Mouse (Mus musculus) MEL (cell line): Measurements from ENCODE around the gene Smim24. TPM values are rescaled to one million over a fixed set of nuclear protein-coding genes. Genes with fewer than 3 reads are reported as not detected.
A peak's percentile ranks its signal among the peaks of the same experiment; 100 is the strongest.

Experiments used
- DNase-seq: peaks from one replicate; pipeline ENCODE4 v3.0.0; 2011; ENCODE audit warnings: low read depth, low spot score
- H3K27ac ChIP-seq: 2 replicates; pipeline ENCODE4 v1.5.1; 2012; ENCODE audit warnings: low read depth, mild to moderate bottlenecking, control low read depth, low read length, moderate library complexity; ENCODE audit not compliant: control insufficient read depth
- H3K27me3 ChIP-seq, 2 experiments: fragments of 150-350 bp in 1 of 2; sonication (generic) in 1 of 2; 2 replicates each; pipeline ENCODE4 v1.6.1; 2012; ENCODE audit warnings: low read length in 2 of 2, mild to moderate bottlenecking in 2 of 2, improper control_type of control experiment in 1 of 2, moderate library complexity in 1 of 2; ENCODE audit not compliant: insufficient read depth in 2 of 2, control insufficient read depth in 1 of 2
- H3K36me3 ChIP-seq, 2 experiments: 2 replicates each; pipeline ENCODE4 v1.6.1; 2012 to 2014; ENCODE audit warnings: low read length in 2 of 2, improper control_type of control experiment in 1 of 2, inconsistent platforms in 1 of 2, mild to moderate bottlenecking in 1 of 2; ENCODE audit not compliant: insufficient read depth in 2 of 2, control insufficient read depth in 1 of 2
- H3K4me1 ChIP-seq, 2 experiments: fragments of 150-350 bp in 1 of 2; sonication (generic) in 1 of 2; 2 replicates each; pipeline ENCODE4 v1.6.1; 2012; ENCODE audit warnings: low read length in 2 of 2, improper control_type of control experiment in 1 of 2, mild to moderate bottlenecking in 1 of 2; ENCODE audit not compliant: insufficient read depth in 2 of 2, control insufficient read depth in 1 of 2
- H3K4me3 ChIP-seq, 2 experiments: fragments of 150-350 bp in 1 of 2; sonication (generic) in 1 of 2; 2 replicates each; pipeline ENCODE4 v1.5.1; 2012; ENCODE audit warnings: low read depth in 2 of 2, low read length in 2 of 2, mild to moderate bottlenecking in 2 of 2, moderate library complexity in 2 of 2, control low read depth in 1 of 2, improper control_type of control experiment in 1 of 2; ENCODE audit not compliant: control insufficient read depth in 1 of 2, insufficient read depth in 1 of 2
- H3K79me2 ChIP-seq: 2 replicates; pipeline ENCODE4 v1.6.1; 2012; ENCODE audit warnings: mild to moderate bottlenecking, low read length, moderate library complexity; ENCODE audit not compliant: control insufficient read depth, poor library complexity, insufficient read depth
- H3K9ac ChIP-seq: 2 replicates; pipeline ENCODE4 v1.6.1; 2012; ENCODE audit warnings: low read depth, mild to moderate bottlenecking, control low read depth, low read length, moderate library complexity; ENCODE audit not compliant: control insufficient read depth, poor library complexity, severe bottlenecking
- H3K9me3 ChIP-seq: fragments of 150-350 bp; sonication (generic); replicated peaks from 2 replicates; pipeline ENCODE4 v1.6.1; 2012; ENCODE audit warnings: mild to moderate bottlenecking, low read length, improper control_type of control experiment, moderate library complexity; ENCODE audit not compliant: insufficient read depth
- CHD2 ChIP-seq: IDR thresholded peaks from 2 replicates; pipeline ENCODE4 v1.6.1; 2011; ENCODE audit warnings: low read length, improper control_type of control experiment
- CTCF ChIP-seq, 3 experiments: IDR thresholded peaks in 2 of 3; conservative IDR thresholded peaks in 1 of 3; 2 replicates each; pipeline ENCODE4 v1.5.1; 2011 to 2012; ENCODE audit warnings: low read length in 3 of 3, low read depth in 2 of 3, mild to moderate bottlenecking in 2 of 3, improper control_type of control experiment in 1 of 3, inconsistent platforms in 1 of 3, mixed read lengths in 1 of 3, moderate library complexity in 1 of 3; ENCODE audit not compliant: control insufficient read depth in 1 of 3, insufficient read depth in 1 of 3, poor library complexity in 1 of 3, severe bottlenecking in 1 of 3
- ELF1 ChIP-seq: IDR thresholded peaks from 2 replicates; pipeline ENCODE4 v1.6.1; 2014; ENCODE audit warnings: low read depth, mild to moderate bottlenecking, inconsistent platforms, low read length, improper control_type of control experiment, moderate library complexity
- GATA1 ChIP-seq: IDR thresholded peaks from 2 replicates; pipeline ENCODE4 v1.6.1; 2011; ENCODE audit warnings: low read depth, low read length, improper control_type of control experiment
- MAFK ChIP-seq: IDR thresholded peaks from 2 replicates; pipeline ENCODE4 v1.6.1; 2011; ENCODE audit warnings: low read depth, mild to moderate bottlenecking, low read length, improper control_type of control experiment, borderline replicate concordance
- MAX ChIP-seq: IDR thresholded peaks from 2 replicates; pipeline ENCODE4 v1.6.1; 2011; ENCODE audit warnings: low read length, improper control_type of control experiment
- MAZ ChIP-seq: IDR thresholded peaks from 2 replicates; pipeline ENCODE4 v1.6.1; 2012; ENCODE audit warnings: low read depth, mild to moderate bottlenecking, inconsistent platforms, low read length, improper control_type of control experiment
- MEF2A ChIP-seq: IDR thresholded peaks from 2 replicates; pipeline ENCODE4 v1.6.1; 2014; ENCODE audit warnings: low read depth, mild to moderate bottlenecking, inconsistent platforms, low read length, improper control_type of control experiment; ENCODE audit not compliant: poor library complexity, insufficient replicate concordance, severe bottlenecking; ENCODE audit errors: extremely low read depth
- MXI1 ChIP-seq: IDR thresholded peaks from 2 replicates; pipeline ENCODE4 v1.6.1; 2011; ENCODE audit warnings: mild to moderate bottlenecking, low read depth, low read length, improper control_type of control experiment
- MYB ChIP-seq: IDR thresholded peaks from 2 replicates; pipeline ENCODE4 v1.6.1; 2011; ENCODE audit warnings: mild to moderate bottlenecking, low read depth, low read length, improper control_type of control experiment
- NELFE ChIP-seq: IDR thresholded peaks from 2 replicates; pipeline ENCODE4 v1.6.1; 2011; ENCODE audit warnings: low read depth, low read length, improper control_type of control experiment
- POLR2A ChIP-seq, 2 experiments: IDR thresholded peaks; 2 replicates each; pipeline ENCODE4 v1.6.1; 2011 to 2012; ENCODE audit warnings: low read length in 2 of 2, mild to moderate bottlenecking in 2 of 2, control low read depth in 1 of 2, improper control_type of control experiment in 1 of 2, low read depth in 1 of 2, moderate library complexity in 1 of 2; ENCODE audit not compliant: control insufficient read depth in 1 of 2, insufficient read depth in 1 of 2, poor library complexity in 1 of 2
- POLR2AphosphoS2 ChIP-seq: IDR thresholded peaks from 2 replicates; pipeline ENCODE4 v1.6.1; 2011; ENCODE audit warnings: low read length, improper control_type of control experiment
- POLR2AphosphoS5 ChIP-seq: IDR thresholded peaks from 2 replicates; pipeline ENCODE4 v1.6.1; 2012; ENCODE audit warnings: low read depth, borderline replicate concordance, mild to moderate bottlenecking, inconsistent platforms, low read length, moderate library complexity, mixed read lengths
- RCOR1 ChIP-seq: IDR thresholded peaks from 2 replicates; pipeline ENCODE4 v1.6.1; 2012; ENCODE audit warnings: low read depth, mild to moderate bottlenecking, inconsistent platforms, low read length, improper control_type of control experiment
- SMC3 ChIP-seq: IDR thresholded peaks from 2 replicates; pipeline ENCODE4 v1.6.1; 2011; ENCODE audit warnings: low read depth, low read length, improper control_type of control experiment
- TCF12 ChIP-seq: IDR thresholded peaks from 2 replicates; pipeline ENCODE4 v1.6.1; 2014; ENCODE audit warnings: low read depth, mild to moderate bottlenecking, inconsistent platforms, low read length, improper control_type of control experiment, moderate library complexity
- USF1 ChIP-seq: IDR thresholded peaks from 2 replicates; pipeline ENCODE4 v1.6.1; 2014; ENCODE audit warnings: low read depth, mild to moderate bottlenecking, inconsistent platforms, low read length, improper control_type of control experiment, moderate library complexity
- ZC3H11A ChIP-seq: IDR thresholded peaks from 2 replicates; pipeline ENCODE4 v1.6.1; 2012; ENCODE audit warnings: low read depth, mild to moderate bottlenecking, inconsistent platforms, low read length, improper control_type of control experiment
- ZMIZ1 ChIP-seq: IDR thresholded peaks from 2 replicates; pipeline ENCODE4 v1.6.1; 2012; ENCODE audit warnings: low read depth, mild to moderate bottlenecking, inconsistent platforms, low read length, improper control_type of control experiment, moderate library complexity
- ZNF384 ChIP-seq: IDR thresholded peaks from 2 replicates; pipeline ENCODE4 v1.6.1; 2012; ENCODE audit warnings: low read depth, mild to moderate bottlenecking, inconsistent platforms, low read length, improper control_type of control experiment
- polyA plus RNA-seq, 2 experiments: library from polyadenylated mRNA; stranded (reverse) in 1 of 2; unstranded in 1 of 2; fragments of >175 nt in 1 of 2; fragments of >200 nt in 1 of 2; gene quantifications; 2 replicates each; pipeline versions ENCODE4 v1.2.1 to v1.2.4; 2012; ENCODE audit warnings: low replicate concordance in 2 of 2, low read depth in 1 of 2; ENCODE audit not compliant: insufficient read length in 2 of 2, insufficient read depth in 1 of 2, missing spikeins in 1 of 2
- total RNA-seq: library from RNA; depleted of rRNA; stranded (reverse); fragments of 300-350 nt; gene quantifications from 2 replicates; pipeline ENCODE4 v1.2.3, GENCODE M21; 2012

Gene Smim24
- total and polyA plus RNA-seq, 3 experiments, result 6.7 to 29.5 TPM; not detected in 1

DNA sequence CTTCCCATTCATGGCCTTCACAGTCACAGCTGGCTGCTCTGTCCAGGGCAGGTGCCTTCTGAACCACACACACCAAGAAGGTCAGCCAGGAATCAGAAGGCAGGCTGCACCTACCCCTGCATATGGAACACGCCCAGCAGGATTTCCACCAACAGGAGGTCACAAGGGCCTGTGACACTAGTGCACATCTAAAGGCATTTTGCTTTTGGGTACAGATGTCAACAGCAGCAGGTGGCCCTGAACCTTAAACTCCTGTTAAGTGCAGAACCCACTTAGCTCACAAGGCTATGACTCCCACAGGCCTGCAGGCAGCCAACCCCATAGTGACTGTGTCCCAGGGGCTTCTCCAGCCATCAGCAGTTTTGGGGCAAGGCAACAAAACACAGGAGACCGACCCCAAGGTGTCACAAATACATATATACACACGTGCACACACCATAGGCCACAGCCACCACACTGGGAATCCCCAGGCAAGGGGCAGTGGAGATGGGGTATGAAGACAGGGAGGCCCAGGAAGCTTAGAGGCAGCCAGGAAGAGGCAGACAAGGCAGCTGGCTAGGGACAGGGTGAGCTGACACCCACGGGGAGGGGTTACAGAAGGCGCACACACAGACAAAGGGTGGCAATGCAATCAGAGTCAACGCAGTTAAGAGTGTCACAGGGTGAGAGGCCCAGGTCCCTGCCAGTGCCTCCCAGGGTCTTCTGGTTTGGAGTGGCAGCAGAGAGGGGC lies 26.2 kb upstream of the Smim24 start:
- Histone ChIP-seq H3K27ac (no peak overlapping the region), H3K79me2 (no peaks in the 10 kb centered on the region), H3K9ac (no peak overlapping the region), H3K27me3 (no peaks in the 10 kb centered on the region), H3K9me3 (no peaks in the 10 kb centered on the region)
- DNase-seq, result peak; percentile 53
- TF ChIP-seq MXI1, result no peak
- peak; percentile 9 to 19; a peak in 1 of 4 replicates for TF ChIP-seq POLR2A (IDR thresholded peaks at IDR 0.05; ENCODE audit: control insufficient read depth in 1 of 2, insufficient read depth in 1 of 2, low read depth in 1 of 2, low read length in 2 of 2, poor library complexity in 1 of 2)
- TF ChIP-seq SMC3, result peak; percentile 8
- peak; percentile 5; the same call in 1 of the 2 replicates for TF ChIP-seq CHD2
- no peak for TF ChIP-seq ELF1
- peak; percentile 85; the same call in 1 of the 2 replicates for TF ChIP-seq POLR2AphosphoS5
- TF ChIP-seq GATA1, result no peak
- TF ChIP-seq ZMIZ1, result peak; percentile 31; the same call in 1 of the 2 replicates
- TF ChIP-seq POLR2AphosphoS2, result peak; percentile 69
- TF ChIP-seq MAFK, result no peak
- TF ChIP-seq, all 39 proteins: peak for 6
- Histone ChIP-seq H3K4me3 (no peak overlapping the region), H3K36me3 (0 out of 4 replicates have a peak, but pooled peaks cover 0 to 3% of the 10 kb centered on the region in 2 experiments), H3K4me1 (peaks cover 0 to 5% of the 10 kb centered on the region in 2 experiments; a peak in 1 of 4 replicates)

DNA sequence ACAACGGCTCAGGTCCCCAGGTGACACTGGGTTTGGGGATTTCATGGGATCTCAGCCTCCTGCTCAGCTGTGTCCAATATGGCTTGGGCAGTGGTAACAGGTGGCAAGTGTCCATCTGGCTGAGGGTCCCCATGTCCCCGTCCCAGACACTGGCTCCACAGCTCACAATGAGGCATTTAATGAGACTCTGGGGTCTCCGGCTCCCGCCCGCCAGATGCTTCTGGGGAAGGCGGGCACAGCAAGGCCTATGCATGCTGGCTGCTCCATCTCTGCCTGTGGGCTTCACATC lies 25.7 kb upstream of the Smim24 start:
- Histone ChIP-seq H3K27me3 (no peaks in the 10 kb centered on the region), H3K36me3 (0 out of 4 replicates have a peak, but pooled peaks cover 0 to 3% of the 10 kb centered on the region in 2 experiments), H3K4me3 (no peak overlapping the region), H3K79me2 (no peaks in the 10 kb centered on the region), H3K27ac (no peak overlapping the region), H3K9ac (no peak overlapping the region), H3K9me3 (no peaks in the 10 kb centered on the region), H3K4me1 (peaks cover 0 to 5% of the 10 kb centered on the region in 2 experiments; a peak in 1 of 4 replicates)
- DNase-seq, result no peak
- TF ChIP-seq MEF2A, result no peak

DNA sequence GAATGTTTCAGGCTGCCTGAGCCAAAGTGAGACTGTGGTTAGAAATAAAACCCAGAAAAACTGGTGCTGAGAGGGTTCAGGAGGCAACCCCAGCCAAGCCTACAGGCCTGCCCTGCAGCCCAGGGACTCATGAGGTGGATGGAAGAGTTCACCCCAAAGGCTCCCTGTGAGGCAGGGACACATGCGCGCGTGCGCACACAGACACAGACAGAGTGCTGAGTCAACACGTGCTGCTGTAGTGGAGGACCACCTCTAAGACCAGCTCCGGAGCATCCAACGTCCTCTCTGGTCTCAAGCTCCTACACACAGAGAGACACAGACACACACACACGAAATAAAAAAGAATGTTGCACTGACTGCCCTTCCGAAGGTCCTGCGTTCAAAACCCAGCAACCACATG lies 17.5 kb upstream of the Smim24 start:
- no peak for TF ChIP-seq ZC3H11A
- no peak for TF ChIP-seq CTCF (IDR thresholded peaks at IDR 0.05 in 2 of 3, conservative IDR thresholded peaks at IDR 0.05 in 1 of 3; ENCODE audit: control insufficient read depth in 1 of 3, insufficient read depth in 1 of 3, low read depth in 2 of 3, low read length in 3 of 3, poor library complexity in 1 of 3, severe bottlenecking in 1 of 3)
- TF ChIP-seq ZNF384, result no peak
- TF ChIP-seq NELFE, result no peak
- no peak for TF ChIP-seq POLR2A (IDR thresholded peaks at IDR 0.05; ENCODE audit: control insufficient read depth in 1 of 2, insufficient read depth in 1 of 2, low read depth in 1 of 2, low read length in 2 of 2, poor library complexity in 1 of 2)
- no peak for TF ChIP-seq MEF2A
- no peak for TF ChIP-seq MAZ
- no peak for TF ChIP-seq MYB
- TF ChIP-seq RCOR1, result no peak
- no peak for TF ChIP-seq USF1
- no peak for TF ChIP-seq MAX
- TF ChIP-seq TCF12, result no peak
- TF ChIP-seq MXI1, result no peak
- Histone ChIP-seq H3K9ac (no peak overlapping the region), H3K9me3 (no peaks in the 10 kb centered on the region), H3K4me1 (peaks cover 18 to 27% of the 10 kb centered on the region in 2 experiments), H3K27me3 (no peaks in the 10 kb centered on the region), H3K79me2 (peaks cover 35% of the 10 kb centered on the region), H3K4me3 (no peak overlapping the region), H3K27ac (no peak overlapping the region), H3K36me3 (peaks cover 5 to 25% of the 10 kb centered on the region in 2 experiments)
- no peak for DNase-seq
